Mouse (Mus musculus) right cerebral cortex, postnatal 4 days (tissue): ENCODE measurements around the gene Rps6ka5.
A peak's percentile ranks its signal among the peaks of the same experiment; 100 is the strongest.

ENCODE experiments used
- DNase-seq: peaks from one replicate; pipeline ENCODE4 v3.0.0-alpha.2; 2022

Rps6ka5 gene

GRCm38 (mm10) chr12:100724606-100725457 is 2.0 kb downstream of the Rps6ka5 start:
- DNase-seq: peak; percentile 98

GRCm38 (mm10) chr12:100724182-100724581 is 2.6 kb downstream of the Rps6ka5 start:
- DNase-seq: no peak

DNA sequence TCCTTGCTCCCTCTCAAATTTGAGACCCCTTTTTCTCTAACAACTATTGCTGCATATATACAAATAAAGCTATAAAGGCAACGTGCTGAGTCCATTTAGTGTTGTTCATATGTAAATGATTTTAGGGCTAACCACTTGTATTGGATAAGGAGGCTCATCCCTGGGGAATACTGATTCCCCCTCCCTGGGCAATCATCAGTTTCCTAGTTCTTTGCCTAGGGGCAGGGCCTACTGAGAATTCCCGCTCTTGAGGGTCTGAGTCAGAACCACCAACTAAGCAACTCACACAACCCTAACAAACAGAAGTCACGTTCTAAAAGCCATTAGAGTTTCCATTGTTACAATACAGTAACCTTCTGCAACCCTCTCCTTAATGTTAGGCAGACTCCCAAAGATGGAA is 6.0 kb downstream of the Rps6ka5 start:
- DNase-seq: no peak

- DNase-seq: no peak
These were observed 9.3 kb downstream of the Rps6ka5 start for GRCm38 (mm10) chr12:100717446-100717845.

GRCm38 (mm10) chr12:100716969-100717368 is 9.8 kb downstream of the Rps6ka5 start:
- no peak for DNase-seq

DNA sequence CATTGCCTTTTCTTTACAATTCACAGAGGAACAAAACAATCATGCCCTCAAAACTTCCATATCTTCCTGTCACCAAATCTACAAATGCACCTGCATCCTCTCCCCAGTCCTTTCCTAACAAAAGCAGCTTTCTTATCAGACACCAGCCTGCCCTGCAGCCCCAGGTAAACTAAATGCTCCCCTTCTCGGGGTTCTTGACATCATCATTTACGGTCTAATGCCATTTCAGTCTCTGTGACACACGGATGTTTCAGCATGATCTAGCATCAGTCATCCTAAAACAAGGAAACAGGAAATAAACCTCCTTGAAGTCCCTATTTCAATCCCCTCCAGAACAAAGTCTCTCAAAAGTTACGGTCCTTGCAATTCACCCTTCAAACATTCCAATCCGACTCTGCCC is 15.0 kb downstream of the Rps6ka5 start:
- DNase-seq: no peak

DNA sequence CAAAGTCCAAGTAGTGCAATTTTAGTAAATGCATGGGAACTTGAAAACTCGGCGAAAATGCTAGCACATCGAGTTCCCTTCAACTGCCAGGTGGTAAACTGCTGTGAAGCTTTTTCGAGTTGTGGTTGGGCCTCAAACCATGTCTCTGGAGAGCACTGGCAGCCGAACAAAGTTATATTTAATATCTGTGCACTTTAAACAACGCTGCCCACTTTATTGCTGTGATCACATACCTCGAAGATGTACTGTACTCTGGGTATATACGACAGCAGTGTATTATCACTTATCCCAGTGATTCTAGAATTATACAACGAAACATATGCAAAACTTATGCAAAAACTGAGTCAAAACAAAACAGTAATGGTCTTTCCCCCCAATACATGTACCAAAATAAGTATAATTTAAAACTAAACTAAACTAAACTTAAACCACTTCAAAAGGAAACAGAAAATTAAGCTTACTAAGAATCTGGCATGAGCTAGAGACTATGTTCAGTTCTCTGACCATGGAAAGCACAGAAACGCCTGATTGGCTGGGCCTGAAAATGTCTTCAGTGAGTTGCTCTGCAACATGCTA is 15.6 kb downstream of the Rps6ka5 start:
- no peak for DNase-seq

DNA sequence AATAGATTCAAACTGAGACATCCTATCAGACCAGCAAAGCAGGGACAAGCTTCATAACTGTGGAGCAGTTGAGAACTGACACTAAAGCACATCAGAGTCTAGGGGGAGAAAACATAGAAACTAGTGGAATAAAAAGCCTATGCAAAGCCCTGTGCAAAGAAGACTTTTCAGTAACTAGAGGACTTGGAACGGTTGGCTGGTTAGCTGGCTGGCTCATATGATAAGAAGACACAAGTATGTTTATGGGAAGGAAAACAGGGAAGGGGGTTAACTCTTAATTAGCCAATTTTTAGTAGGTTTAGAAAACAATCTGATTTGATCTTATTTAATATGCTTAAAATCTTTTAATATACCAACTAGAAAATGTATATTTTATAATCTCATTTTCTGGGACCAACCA is 16.4 kb downstream of the Rps6ka5 start:
- DNase-seq: no peak

DNA sequence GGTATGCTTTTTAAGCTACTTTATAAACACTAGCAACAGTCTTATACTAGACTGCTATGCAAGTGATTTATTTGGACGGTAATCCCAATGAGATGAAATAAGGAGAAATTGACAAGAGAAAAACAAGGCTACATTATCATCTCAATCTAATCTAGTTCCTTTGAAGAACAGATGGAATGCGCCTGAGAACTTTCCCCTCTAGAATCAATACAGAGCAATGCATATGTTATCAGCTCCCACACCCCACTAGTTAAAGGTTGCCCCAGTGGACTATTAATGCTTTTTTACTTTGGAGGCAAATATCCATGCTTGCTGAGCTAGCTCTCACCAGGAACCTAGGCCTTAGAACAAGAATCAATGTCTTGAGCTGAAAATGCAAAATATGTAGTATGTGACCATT is 19.5 kb downstream of the Rps6ka5 start:
- DNase-seq: no peak

DNA sequence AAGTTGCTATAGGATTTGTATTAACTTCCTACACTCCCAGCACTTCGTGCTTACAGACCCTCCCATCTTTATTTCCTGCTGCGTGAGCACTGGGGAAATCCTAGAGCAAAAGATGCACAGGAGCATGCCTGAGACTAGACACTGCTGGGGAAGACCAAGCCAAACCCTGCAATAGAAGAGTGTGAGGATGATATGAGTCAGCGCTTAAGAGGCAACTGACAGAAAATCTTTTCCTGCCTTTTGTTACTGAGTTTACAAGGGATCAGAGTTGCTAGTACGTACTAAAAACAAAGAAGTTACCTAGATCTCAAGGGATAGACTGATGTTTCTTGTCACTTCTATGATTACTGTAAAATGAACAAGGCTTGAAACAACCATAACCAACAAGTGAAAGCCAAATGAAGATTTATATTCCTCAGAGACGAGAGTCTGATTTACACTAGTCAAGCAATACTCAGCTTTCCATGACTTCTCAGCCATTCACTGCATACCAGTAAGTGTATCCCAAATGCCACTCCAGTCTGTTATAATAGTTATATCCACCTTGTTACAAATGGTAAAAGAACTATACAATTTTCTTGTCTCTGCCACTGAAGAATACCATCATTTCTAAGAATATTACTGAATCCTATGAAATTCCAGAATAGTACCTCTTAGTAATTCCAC is 21.6 kb downstream of the Rps6ka5 start:
- no peak for DNase-seq

- DNase-seq: no peak
These were observed 28.8 kb downstream of the Rps6ka5 start for GRCm38 (mm10) chr12:100698019-100698418.

GRCm38 (mm10) chr12:100696621-100697020 is 30.2 kb downstream of the Rps6ka5 start:
- no peak for DNase-seq

DNA sequence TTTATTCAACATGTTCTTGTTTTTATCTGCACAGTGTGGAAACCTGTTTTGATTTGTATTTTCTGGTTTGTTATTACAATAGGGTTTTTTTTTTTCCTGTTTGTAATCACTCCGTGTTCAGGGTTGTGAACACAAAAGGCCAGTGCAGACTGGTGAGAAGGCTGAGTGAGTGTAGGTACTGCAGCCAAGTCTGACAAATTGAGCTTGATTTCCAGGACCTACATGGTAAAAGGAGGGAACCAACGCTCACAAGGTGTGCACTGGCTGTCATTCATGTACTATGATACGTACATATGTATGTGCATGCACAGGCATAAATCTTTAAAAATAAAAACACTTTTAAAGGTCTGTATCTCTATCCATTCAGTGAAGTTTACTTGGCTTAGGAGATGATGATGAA is 31.5 kb downstream of the Rps6ka5 start:
- no peak for DNase-seq

GRCm38 (mm10) chr12:100692208-100692607 is 34.6 kb downstream of the Rps6ka5 start:
- no peak for DNase-seq

GRCm38 (mm10) chr12:100690444-100690843 is 36.3 kb downstream of the Rps6ka5 start:
- no peak for DNase-seq

GRCm38 (mm10) chr12:100688177-100688576 is 38.6 kb downstream of the Rps6ka5 start:
- DNase-seq: no peak

GRCm38 (mm10) chr12:100687001-100687400 is 39.8 kb downstream of the Rps6ka5 start:
- DNase-seq: no peak

DNA sequence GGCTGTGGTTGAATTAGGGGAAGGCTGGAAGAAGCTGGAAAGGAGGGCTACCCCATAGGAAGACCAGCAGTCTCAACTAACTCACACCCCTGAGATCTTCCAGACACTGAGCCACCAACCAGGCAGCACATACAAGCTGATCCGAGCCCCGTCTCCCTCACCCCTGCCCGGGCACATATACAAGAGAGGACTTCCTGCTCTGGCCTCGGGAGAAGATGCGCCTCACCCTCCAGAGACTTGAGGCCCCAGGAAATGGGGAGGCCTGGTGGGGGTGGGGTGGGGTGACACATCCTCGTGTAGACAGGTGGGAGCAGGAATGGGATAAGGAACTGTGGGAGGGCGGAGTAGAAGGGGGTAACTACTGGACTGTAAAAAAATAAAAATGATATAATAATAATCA is 45.0 kb downstream of the Rps6ka5 start:
- no peak for DNase-seq

DNA sequence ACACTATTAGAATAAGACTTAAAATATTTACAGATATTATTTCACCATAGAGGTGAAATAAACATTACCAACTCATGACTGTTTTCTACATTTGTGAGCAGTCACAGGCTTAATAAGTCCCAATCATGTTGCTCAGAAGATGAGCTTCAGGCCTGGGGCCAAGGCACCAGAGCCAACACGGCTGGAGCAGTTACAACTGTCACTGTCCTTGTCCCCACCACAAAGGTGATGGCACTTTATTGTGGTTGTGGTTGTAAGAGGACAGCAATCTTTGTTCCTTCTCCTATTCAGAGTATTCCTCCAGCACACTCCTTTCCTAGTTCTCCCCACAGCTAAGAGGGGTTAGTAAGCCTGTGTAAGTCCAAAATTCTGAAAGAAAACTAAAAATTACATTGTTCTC is 45.5 kb downstream of the Rps6ka5 start:
- DNase-seq: no peak

GRCm38 (mm10) chr12:100680676-100681075 is 46.1 kb downstream of the Rps6ka5 start:
- DNase-seq: no peak

DNA sequence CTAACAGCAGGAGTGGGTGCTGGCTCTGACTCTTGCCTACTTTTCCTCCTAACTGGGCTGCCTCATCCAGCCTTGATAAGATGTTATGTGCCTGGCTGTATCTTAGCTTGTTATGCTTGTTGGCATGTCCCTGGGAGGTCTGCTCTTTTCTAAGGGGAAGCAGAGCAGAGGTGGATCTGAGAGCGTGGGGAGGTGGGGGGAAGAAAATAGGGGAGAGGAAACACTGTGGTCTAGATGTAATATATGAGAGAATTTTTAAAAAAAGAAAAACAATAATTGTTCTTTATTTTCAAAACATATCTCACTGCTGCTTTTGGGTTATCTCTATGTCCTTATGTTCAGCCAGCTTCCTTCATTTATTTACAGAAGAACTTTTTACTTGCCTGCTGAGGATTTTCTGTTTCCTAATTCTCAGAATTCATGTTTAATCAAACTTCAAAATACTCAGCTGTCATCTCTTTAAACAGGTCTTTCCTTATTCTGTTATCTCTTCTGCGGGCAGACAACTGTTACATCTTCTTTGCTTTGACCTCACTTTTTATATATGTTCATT is 56.1 kb downstream of the Rps6ka5 start:
- no peak for DNase-seq

DNA sequence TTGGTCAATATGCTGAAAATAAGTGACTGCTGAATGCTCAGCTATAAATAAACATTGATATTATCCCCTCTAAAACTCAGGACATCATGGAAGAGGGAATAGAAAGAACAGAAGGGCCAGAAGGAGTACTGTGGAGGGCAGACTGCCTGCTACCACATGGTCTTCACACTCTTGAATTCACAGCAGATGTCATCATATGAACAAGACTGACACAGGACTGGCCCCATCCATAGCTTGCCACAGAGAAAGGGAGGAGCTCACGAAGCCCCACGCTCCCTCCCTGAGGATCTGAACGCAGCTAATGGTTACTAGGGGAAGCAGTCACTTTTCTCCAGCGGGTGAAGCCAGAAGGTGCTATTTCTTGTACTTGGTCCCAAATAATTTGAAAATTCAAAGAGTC is 61.5 kb downstream of the Rps6ka5 start:
- DNase-seq: no peak

- no peak for DNase-seq
These were observed 66.7 kb downstream of the Rps6ka5 start for GRCm38 (mm10) chr12:100660076-100660475.

- no peak for DNase-seq
These were observed 70.8 kb downstream of the Rps6ka5 start for GRCm38 (mm10) chr12:100655972-100656371.
